Mouse (Mus musculus) midbrain, embryonic 14.5 days (tissue): Measurements from ENCODE around the gene Spaca9. TPM values are rescaled to one million over a fixed set of nuclear protein-coding genes. Genes with fewer than 3 reads are reported as not detected.

Experiments used
- ATAC-seq: fragments of 200-750 bp; cut with Nextera tagmentation; 2 replicates; pipeline ENCODE4 v1.8.0; 2017; ENCODE audit warnings: moderate number of reproducible peaks, moderate library complexity; ENCODE audit not compliant: low FRiP score, low TSS enrichment
- DNase-seq: peaks from one replicate; pipeline ENCODE4 v3.0.0-alpha.2; 2015
- H3K27ac ChIP-seq: fragments of 300-500 bp; sonication (generic); replicated peaks from 2 replicates; pipeline ENCODE4 v1.5.1; 2014; ENCODE audit warnings: mild to moderate bottlenecking, low read depth, low read length, moderate library complexity
- H3K27me3 ChIP-seq: fragments of 300-500 bp; sonication (generic); 2 replicates; pipeline ENCODE4 v1.6.1; 2014; ENCODE audit warnings: low read length, control low read depth, mixed read lengths; ENCODE audit not compliant: control insufficient read depth, insufficient read depth
- H3K36me3 ChIP-seq: fragments of 300-500 bp; sonication (generic); 2 replicates; pipeline ENCODE4 v1.6.1; 2014; ENCODE audit warnings: low read length, control low read depth; ENCODE audit not compliant: control insufficient read depth, insufficient read depth
- H3K4me1 ChIP-seq: fragments of 300-500 bp; sonication (generic); 2 replicates; pipeline ENCODE4 v1.6.1; 2014; ENCODE audit warnings: mild to moderate bottlenecking, antibody characterized with exemption, low read length, control low read depth; ENCODE audit not compliant: control insufficient read depth, insufficient read depth
- H3K4me2 ChIP-seq: fragments of 300-500 bp; sonication (generic); 2 replicates; pipeline ENCODE4 v1.6.1; 2014; ENCODE audit warnings: mild to moderate bottlenecking, low read length, moderate library complexity
- H3K4me3 ChIP-seq: fragments of 300-500 bp; sonication (generic); replicated peaks from 2 replicates; pipeline ENCODE4 v1.5.1; 2014; ENCODE audit warnings: low read depth, low read length
- H3K9ac ChIP-seq: fragments of 300-500 bp; sonication (generic); replicated peaks from 2 replicates; pipeline ENCODE4 v1.6.1; 2014; ENCODE audit warnings: mild to moderate bottlenecking, low read length, moderate library complexity
- H3K9me3 ChIP-seq: fragments of 300-500 bp; sonication (generic); 2 replicates; pipeline ENCODE4 v1.6.1; 2016; ENCODE audit warnings: low read length, control low read depth, mixed read lengths; ENCODE audit not compliant: control insufficient read depth
- WGBS: fragments of 180-500 bp; shearing (Covaris S2); extraction: QIAGEN DNeasy Blood & Tissue Kit; methylation state at CpG from one replicate; pipeline ENCODE4 v1.1.7; 2014; 5-methylcytosine and 5-hydroxymethylcytosine counted together
- microRNA-seq: library from miRNA; unstranded; fragments of <30 nt; microRNA quantifications from one replicate; pipeline ENCODE4, GENCODE M21; 2016
- polyA plus RNA-seq: library from polyadenylated mRNA; unstranded; fragments of >200 nt; fragmentation: Nextera tagmentation; extraction: Ambion mirVana; gene quantifications from 2 replicates; pipeline ENCODE4 v1.2.1, GENCODE M21; 2014

The Spaca9 gene
- polyA plus RNA-seq, 1 experiment from 2014 or later = 1.6 TPM

DNA sequence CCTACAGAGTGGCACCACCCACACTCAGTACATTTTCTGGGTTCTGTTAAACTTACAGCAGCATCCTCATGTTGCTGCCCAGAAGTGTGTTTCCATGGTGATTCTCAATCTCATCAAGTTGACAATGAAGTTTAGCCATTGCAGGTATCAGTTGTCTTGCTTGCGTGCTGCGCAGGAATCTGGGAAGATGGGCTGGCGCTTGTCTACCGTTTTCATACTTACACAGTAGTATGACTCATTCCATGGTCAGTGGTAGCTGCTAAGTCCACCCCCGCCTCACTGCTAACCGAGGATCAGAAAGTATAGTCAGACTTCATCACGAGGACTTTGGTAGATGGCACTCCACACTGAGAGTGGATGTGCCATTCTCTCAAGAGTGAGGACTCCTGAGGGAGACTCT, 46.2 kb downstream of the Spaca9 start:
- H3K4me2 ChIP-seq = no peak overlapping the region
- DNase-seq (no peak), ATAC-seq (no peak)
- no peak overlapping the region for H3K27ac ChIP-seq
- H3K27me3 ChIP-seq = no peaks in the 10 kb centered on the region
- H3K9ac ChIP-seq = no peak overlapping the region
- H3K4me3 ChIP-seq = no peak overlapping the region
- H3K36me3 ChIP-seq = peaks cover 24% of the 10 kb centered on the region
- H3K4me1 ChIP-seq = no peaks in the 10 kb centered on the region
- WGBS = 94% methylated on average over 7 of the region's 7 CpGs
- no peaks in the 10 kb centered on the region for H3K9me3 ChIP-seq

DNA sequence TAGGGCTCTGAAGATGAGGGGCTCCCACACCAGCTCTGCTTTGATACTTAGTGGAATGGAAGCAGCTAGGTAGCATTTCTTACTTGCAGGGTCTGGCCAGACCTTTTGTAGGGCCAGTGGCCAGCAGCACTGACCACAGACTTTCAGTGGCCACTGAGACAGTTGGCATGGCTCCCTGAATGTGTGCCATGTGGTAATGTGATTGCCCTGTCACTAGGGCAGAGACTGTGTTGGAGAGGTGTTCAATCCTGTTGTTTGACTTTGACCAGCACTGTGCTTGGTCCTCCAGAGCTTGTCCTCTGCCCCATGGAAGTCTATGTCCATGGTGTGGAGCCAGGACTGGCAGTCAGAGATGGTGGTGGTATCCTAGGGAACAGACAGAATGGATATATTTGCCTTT, 49.0 kb downstream of the Spaca9 start:
- no peak overlapping the region for H3K4me2 ChIP-seq

DNA sequence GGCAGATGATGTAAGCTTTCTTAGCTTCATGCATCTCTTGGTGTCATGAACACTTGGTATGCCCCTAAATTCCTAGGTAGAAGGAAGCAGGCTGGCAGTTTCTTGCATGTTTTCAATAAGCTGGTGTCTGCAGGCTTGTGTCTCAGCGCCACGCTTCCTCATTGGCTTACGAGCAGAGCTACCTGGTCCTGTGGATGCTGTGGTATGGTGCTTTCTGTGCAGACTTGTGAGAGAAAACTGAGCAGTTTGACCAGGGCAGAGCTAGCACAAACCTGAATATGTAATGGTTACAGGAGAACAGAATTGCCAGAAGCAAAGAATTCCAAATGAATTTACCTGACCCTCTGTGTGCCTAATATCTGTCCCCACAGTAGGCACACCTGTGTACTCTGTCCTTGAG, 56.4 kb downstream of the Spaca9 start:
- H3K9ac ChIP-seq = no peak overlapping the region; the same call in 1 of the 2 replicates
- no peaks in the 10 kb centered on the region for H3K27me3 ChIP-seq
- no peak for DNase-seq
- H3K4me3 ChIP-seq = peak overlapping the region; percentile 98; the same call in 1 of the 2 replicates
- ATAC-seq = no peak
- WGBS = 81% methylated on average over 3 of the region's 3 CpGs
- H3K4me1 ChIP-seq = peaks cover 14% of the 10 kb centered on the region
- H3K4me2 ChIP-seq = peak overlapping the region; percentile 70
- H3K27ac ChIP-seq = no peak overlapping the region
- no peaks in the 10 kb centered on the region for H3K9me3 ChIP-seq
- no peaks in the 10 kb centered on the region for H3K36me3 ChIP-seq

More for the DNA sequence above, 49.0 kb downstream of the Spaca9 start:
- H3K36me3 ChIP-seq = peaks cover 5% of the 10 kb centered on the region; the same call in 1 of the 2 replicates
- H3K27ac ChIP-seq = no peak overlapping the region
- no peaks in the 10 kb centered on the region for H3K9me3 ChIP-seq
- no peak overlapping the region for H3K9ac ChIP-seq
- DNase-seq (no peak), ATAC-seq (no peak)
- no peaks in the 10 kb centered on the region for H3K4me1 ChIP-seq
- H3K27me3 ChIP-seq = no peaks in the 10 kb centered on the region
- H3K4me3 ChIP-seq = no peak overlapping the region

Small RNAs within 50 kb of the gene (microRNA-seq; reads per million reads assigned to microRNA genes)
- gene Mir3088 = 1.3 reads per million

Other genes with a start within 250 kb of the Spaca9 start
- 1.4 and 2.6 TPM in 2 replicates for gene 1700007K13Rik, start 233.4 kb downstream of the Spaca9 start, polyA plus RNA-seq
- gene Mrps2, start 231.7 kb downstream of the Spaca9 start, polyA plus RNA-seq = 47.0 and 51.2 TPM in 2 replicates
- gene Gbgt1, start 202.8 kb downstream of the Spaca9 start, polyA plus RNA-seq = 1.3 TPM in 1 of 2 replicates, not detected in the other
- 1.8 TPM in 1 of 2 replicates, not detected in the other for gene Gm10134, start 193.6 kb downstream of the Spaca9 start, polyA plus RNA-seq
- 97.9 and 101 TPM in 2 replicates for gene Ralgds, start 186.6 kb downstream of the Spaca9 start, polyA plus RNA-seq
- not detected in 2 replicates for gene Cel, start 136.3 kb downstream of the Spaca9 start, polyA plus RNA-seq
- 30.5 and 31.0 TPM in 2 replicates for gene Gtf3c5, start 116.0 kb downstream of the Spaca9 start, polyA plus RNA-seq
- gene Gfi1b, start 77.7 kb downstream of the Spaca9 start, polyA plus RNA-seq = 0.12 TPM in 1 of 2 replicates, not detected in the other
- gene Tsc1, start 58.5 kb downstream of the Spaca9 start, polyA plus RNA-seq = 23.0 and 32.9 TPM in 2 replicates
- 3.0 and 4.3 TPM in 2 replicates for gene Ak8, start 437 bp upstream of the Spaca9 start, polyA plus RNA-seq
- 32.0 and 38.5 TPM in 2 replicates for gene Gtf3c4, start 140.6 kb upstream of the Spaca9 start, polyA plus RNA-seq
- gene Ddx31, start 140.7 kb upstream of the Spaca9 start, polyA plus RNA-seq = 11.8 and 14.4 TPM in 2 replicates
- 58.4 and 61.6 TPM in 2 replicates for gene Barhl1, start 216.9 kb upstream of the Spaca9 start, polyA plus RNA-seq